Mouse (Mus musculus) forebrain, embryonic 12.5 days (tissue): ENCODE data around the gene Zfp598. TPM values are rescaled to one million over a fixed set of nuclear protein-coding genes. Genes with fewer than 3 reads are reported as not detected.
"Not testable (repeated sequence)": the region's sequence is repeated elsewhere in the genome, so short reads cannot be mapped to it uniquely, and the experiment has no call there.

ENCODE experiments used
- ATAC-seq: fragments of 200-750 bp; cut with Nextera tagmentation; 2 replicates; pipeline ENCODE4 v1.8.0; 2017; ENCODE audit warnings: moderate TSS enrichment; ENCODE audit not compliant: low FRiP score
- H3K27ac ChIP-seq: fragments of 300-500 bp; sonication (generic); 2 replicates; pipeline ENCODE4 v1.5.1; 2016; ENCODE audit warnings: mild to moderate bottlenecking
- H3K27me3 ChIP-seq: fragments of 300-500 bp; sonication (generic); 2 replicates; pipeline ENCODE4 v1.6.1; 2016; ENCODE audit warnings: mild to moderate bottlenecking
- H3K36me3 ChIP-seq: fragments of 300-500 bp; sonication (generic); replicated peaks from 2 replicates; pipeline ENCODE4 v1.6.1; 2016; ENCODE audit warnings: mild to moderate bottlenecking
- H3K4me1 ChIP-seq: fragments of 300-500 bp; sonication (generic); 2 replicates; pipeline ENCODE4 v1.6.1; 2016
- H3K4me2 ChIP-seq: fragments of 300-500 bp; sonication (generic); 2 replicates; pipeline ENCODE4 v1.6.1; 2016; ENCODE audit warnings: mild to moderate bottlenecking, moderate library complexity
- H3K4me3 ChIP-seq: fragments of 300-500 bp; sonication (generic); replicated peaks from 2 replicates; pipeline ENCODE4 v1.5.1; 2016; ENCODE audit warnings: mild to moderate bottlenecking
- H3K9ac ChIP-seq: fragments of 300-500 bp; sonication (generic); 2 replicates; pipeline ENCODE4 v1.6.1; 2016; ENCODE audit warnings: mild to moderate bottlenecking
- H3K9me3 ChIP-seq: fragments of 300-500 bp; sonication (generic); 2 replicates; pipeline ENCODE4 v1.6.1; 2016
- WGBS: fragments of 180-500 bp; shearing (Covaris S2); methylation state at CpG from one replicate; pipeline ENCODE4 v1.1.7; 2016; 5-methylcytosine and 5-hydroxymethylcytosine counted together
- polyA plus RNA-seq: library from polyadenylated mRNA; unstranded; fragments of >200 nt; fragmentation: Nextera tagmentation; extraction: Ambion mirVana; gene quantifications from 2 replicates; pipeline ENCODE4 v1.2.1, GENCODE M21; 2016

Gene Zfp598
- polyA plus RNA-seq, 1 experiment from 2014 or later, result 25.5 TPM

DNA sequence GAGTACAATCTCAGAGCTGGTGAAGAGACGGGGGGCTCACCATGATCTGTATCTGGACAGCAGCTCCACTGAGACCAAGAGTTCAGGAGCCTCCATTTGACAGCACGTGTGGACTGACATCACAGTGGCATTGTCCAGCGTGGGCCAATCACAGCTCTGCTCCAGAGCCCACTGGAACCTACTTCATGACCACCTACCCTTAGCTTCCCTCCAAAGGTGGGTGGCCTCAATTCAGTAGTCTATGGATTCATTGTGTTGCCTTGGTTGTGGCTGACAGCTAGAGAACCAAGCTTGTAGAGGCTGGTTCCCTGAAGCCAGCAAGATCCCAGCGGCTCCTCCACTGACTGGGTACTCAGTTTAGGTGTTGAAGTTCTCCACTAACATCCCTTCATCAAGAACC lies 48.5 kb downstream of the Zfp598 start, which contains the start of the genes Rnf151 and Rps2:
Rnf151 (minus strand) TSS at position 121 of the 400 bp plus-strand sequence.
Rps2 (plus strand) TSS at position 174 of the 400 bp plus-strand sequence.
- H3K9me3 ChIP-seq, result no peaks in the 10 kb centered on the region
- peak within 1 kb of the TSS; percentile 89; the same call in 1 of the 2 replicates for H3K9ac ChIP-seq
- peak within 1 kb of the TSS; percentile 70 for H3K4me2 ChIP-seq
- peaks cover 38% of the 10 kb centered on the region for H3K36me3 ChIP-seq
- peaks cover 34% of the 10 kb centered on the region for H3K4me1 ChIP-seq
- WGBS, result 81% methylated on average over 4 of the region's 4 CpGs
- H3K27me3 ChIP-seq, result no peaks in the 10 kb centered on the region
- H3K4me3 ChIP-seq, result peak within 1 kb of the TSS; percentile 87
- no peak for ATAC-seq
- no peak within 1 kb of the TSS for H3K27ac ChIP-seq

DNA sequence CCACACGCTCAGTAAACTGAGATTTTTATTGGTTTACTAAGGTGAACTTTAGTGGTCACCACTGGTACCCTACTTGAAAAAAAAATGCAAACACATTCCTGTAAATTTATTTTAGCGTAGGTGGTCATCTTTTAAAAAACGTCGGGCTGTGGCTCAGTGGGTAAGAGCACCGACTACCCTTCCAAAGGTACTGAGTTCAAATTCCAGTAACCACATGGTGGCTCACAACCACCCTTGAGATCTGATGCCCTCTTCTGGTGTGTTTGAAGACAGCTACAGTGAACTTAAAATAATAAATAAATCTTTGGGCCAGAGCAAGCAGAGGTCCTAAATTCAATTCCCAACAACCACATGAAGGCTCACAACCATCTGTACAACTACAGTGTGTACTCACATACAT lies 49.5 kb downstream of the Zfp598 start:
- H3K9me3 ChIP-seq, ATAC-seq, H3K27ac ChIP-seq, H3K27me3 ChIP-seq: not testable (repeated sequence)
- Histone ChIP-seq H3K4me2 (peak overlapping the region; percentile 70), H3K4me3 (peak overlapping the region; percentile 87), H3K9ac (peak overlapping the region; percentile 89), H3K36me3 (peaks cover 38% of the 10 kb centered on the region), H3K4me1 (peaks cover 43% of the 10 kb centered on the region)
- WGBS, result 72% methylated on average over 5 of the region's 5 CpGs

DNA sequence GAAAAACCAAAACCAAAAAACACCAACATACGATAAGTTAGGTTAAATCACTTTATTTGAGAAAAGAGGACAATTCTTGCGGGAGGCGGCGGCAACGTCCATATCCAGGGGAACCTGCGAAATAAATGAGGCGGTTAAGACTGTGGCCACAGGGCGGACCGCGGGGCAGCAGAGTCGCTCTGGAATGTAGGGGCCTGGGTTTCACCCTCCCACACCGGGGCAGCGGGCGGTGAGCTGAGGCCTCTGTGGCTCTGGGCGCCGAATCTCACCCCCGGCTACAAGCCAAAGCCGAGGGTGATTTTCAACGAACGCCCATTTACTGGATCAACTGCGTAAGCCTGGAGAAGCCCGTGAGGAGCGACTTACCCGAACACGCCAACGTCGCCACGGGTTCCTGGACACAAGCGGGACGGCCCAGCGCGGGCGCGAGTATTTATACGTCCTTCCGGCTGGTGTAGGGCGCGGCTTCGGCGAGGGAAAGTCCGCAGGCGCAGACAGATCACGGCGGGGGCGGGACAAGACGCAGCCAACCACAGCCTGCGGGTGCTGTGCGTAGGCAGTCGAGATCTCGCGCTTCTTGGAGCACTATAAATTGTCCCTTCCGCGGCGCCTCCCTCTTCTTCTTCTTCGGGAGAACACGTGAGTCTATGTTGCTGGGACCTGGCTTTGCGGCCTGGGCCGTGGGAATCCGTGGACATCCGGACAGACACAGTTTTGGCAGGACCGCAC lies 50.2 kb downstream of the Zfp598 start:
- H3K9ac ChIP-seq, result peak overlapping the region; percentile 89
- ATAC-seq, result peak; percentile 98
- WGBS, result under 1% methylated on average over 61 of the region's 61 CpGs
- H3K4me2 ChIP-seq, result peak overlapping the region; percentile 84
- H3K27ac ChIP-seq, result peak overlapping the region; percentile 90
- peaks cover 38% of the 10 kb centered on the region for H3K36me3 ChIP-seq
- H3K9me3 ChIP-seq, result no peaks in the 10 kb centered on the region
- peak overlapping the region; percentile 87 for H3K4me3 ChIP-seq
- H3K27me3 ChIP-seq, result no peaks in the 10 kb centered on the region
- peaks cover 46% of the 10 kb centered on the region for H3K4me1 ChIP-seq

DNA sequence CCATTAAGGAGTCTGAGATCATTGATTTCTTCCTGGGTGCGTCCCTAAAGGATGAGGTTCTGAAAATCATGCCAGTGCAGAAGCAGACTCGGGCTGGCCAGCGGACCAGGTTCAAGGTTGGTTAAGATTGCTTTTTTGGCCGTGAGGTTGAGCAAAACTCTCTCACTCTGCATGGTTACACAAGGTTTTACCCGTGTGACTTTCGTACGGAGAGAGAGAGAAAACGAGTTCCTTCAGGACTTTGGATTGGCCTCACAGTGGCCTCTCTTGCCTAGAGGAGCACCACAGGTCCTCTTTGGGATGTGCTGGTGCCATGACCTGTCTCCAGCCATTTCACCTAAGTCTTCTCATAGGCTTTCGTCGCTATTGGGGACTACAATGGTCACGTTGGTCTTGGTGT lies 51.1 kb downstream of the Zfp598 start:
- not testable (repeated sequence) for ATAC-seq, H3K27ac ChIP-seq, H3K27me3 ChIP-seq, H3K9me3 ChIP-seq
- Histone ChIP-seq H3K4me1 (peaks cover 46% of the 10 kb centered on the region), H3K4me2 (peak overlapping the region; percentile 84), H3K36me3 (peaks cover 37% of the 10 kb centered on the region), H3K9ac (peak overlapping the region; percentile 89), H3K4me3 (peak overlapping the region; percentile 87)
- WGBS, result 0% methylated on average over 11 of the region's 11 CpGs

DNA sequence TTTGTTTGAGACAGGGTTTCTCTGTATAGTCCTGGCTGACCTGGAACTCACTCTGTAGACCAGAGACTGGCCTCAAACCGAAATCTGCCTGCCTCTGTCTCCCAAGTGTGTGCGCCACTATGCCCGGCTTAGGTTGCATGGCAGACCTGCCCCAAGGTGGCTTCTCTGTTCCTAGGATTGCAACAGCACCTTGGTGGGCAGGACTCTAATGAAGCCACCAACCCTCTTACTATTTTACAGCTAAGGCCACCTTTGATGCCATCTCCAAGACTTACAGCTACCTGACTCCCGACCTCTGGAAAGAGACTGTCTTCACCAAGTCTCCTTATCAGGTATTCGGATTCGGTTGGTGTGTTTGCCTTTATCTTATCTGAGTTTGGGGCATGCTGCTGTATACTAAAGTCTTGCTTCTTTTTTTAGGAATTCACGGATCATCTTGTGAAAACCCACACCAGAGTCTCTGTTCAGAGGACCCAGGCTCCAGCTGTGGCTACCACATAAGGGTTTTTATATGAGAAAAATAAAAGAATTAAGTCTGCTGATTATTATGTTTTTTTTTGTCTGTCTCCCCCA lies 52.0 kb downstream of the Zfp598 start:
- H3K27me3 ChIP-seq, H3K9me3 ChIP-seq, ATAC-seq, H3K27ac ChIP-seq: not testable (repeated sequence)
- H3K4me1 ChIP-seq, result peaks cover 46% of the 10 kb centered on the region
- peak overlapping the region; percentile 84 for H3K4me2 ChIP-seq
- H3K36me3 ChIP-seq, result peaks cover 28% of the 10 kb centered on the region
- H3K4me3 ChIP-seq, result peak overlapping the region; percentile 87
- 65% methylated on average over 7 of the region's 7 CpGs for WGBS
- H3K9ac ChIP-seq, result peak overlapping the region; percentile 56

DNA sequence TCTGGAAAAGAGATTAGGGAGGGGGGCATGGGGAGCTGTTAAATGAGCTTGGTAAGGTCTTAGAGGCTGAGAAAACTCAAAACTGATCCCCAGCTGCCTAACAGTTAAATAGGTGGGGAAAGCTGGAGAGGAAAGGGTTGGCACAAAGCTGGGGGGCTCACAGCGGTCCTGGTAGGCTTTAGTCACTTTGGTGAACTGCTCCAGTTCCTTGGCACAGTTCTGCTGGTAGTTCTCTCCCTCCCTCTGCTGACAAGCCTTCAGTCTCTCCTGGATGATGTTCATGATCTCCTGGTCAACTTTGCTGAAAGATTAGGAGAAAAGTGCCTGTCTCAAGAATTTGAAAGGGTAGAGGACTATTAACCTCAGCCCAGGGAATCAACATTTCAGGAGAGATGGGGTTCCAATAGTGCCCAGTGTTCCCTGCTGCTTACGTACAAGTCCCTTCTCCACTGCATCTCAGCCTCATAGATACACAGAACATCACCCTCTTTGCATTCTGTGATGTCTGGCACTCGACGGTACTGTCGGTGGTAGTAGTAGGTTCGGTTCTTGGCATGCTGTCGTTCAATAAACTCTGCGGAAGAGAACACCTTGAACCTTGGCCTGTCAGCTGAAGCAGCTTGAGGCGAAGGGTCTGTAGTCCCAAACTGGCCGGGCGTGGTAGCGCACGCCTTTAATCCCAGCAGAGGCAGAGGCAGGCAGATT lies 52.9 kb downstream of the Zfp598 start:
- Histone ChIP-seq H3K4me2 (peak overlapping the region; percentile 17; the same call in 1 of the 2 replicates), H3K36me3 (peaks cover 27% of the 10 kb centered on the region), H3K4me1 (peaks cover 46% of the 10 kb centered on the region), H3K27me3 (peaks cover 1% of the 10 kb centered on the region; the same call in 1 of the 2 replicates), H3K27ac (no peak overlapping the region), H3K4me3 (peak overlapping the region; percentile 8; the same call in 1 of the 2 replicates), H3K9ac (peak overlapping the region; percentile 12; the same call in 1 of the 2 replicates), H3K9me3 (no peaks in the 10 kb centered on the region)
- ATAC-seq, result no peak
- WGBS, result 34% methylated on average over 13 of the region's 13 CpGs

DNA sequence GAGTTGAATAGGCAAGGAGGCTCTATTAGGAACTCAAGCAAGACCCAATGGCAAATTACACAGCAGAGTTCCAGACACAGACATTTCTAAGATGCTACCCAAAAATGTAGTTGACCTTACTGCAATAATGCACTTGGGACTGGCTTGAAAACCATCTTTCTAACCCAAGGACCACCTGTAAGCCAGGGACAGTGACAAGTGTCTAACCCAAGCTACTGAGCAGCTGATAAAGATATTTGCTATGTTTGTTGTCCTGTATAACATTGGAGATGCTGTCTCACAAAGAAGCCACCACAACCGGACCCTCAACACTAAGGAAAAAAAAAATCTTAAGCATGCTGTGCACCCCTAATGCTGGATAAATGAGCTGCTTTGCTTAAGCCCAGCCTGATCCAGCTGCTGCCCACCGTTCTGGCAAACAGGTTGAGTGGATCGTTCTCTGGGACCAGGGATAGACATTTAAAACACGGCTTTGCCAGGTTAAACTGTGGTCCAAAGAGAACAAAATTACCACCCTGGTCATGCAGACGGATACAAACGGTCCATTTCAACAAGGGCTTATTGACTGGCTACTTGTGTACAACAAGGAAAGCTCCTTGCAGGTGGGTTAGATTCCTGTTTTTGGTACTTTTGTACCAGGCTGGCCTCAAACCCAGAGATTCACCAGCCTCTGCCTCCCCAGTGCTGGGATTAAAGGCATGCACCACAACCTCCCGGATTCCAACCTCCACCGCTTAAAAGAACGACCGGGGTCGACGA lies 53.8 kb downstream of the Zfp598 start:
- no peaks in the 10 kb centered on the region for H3K9me3 ChIP-seq
- H3K4me3 ChIP-seq, result peak overlapping the region; percentile 73
- WGBS, result 3% methylated on average over 12 of the region's 12 CpGs
- peak overlapping the region; percentile 74 for H3K4me2 ChIP-seq
- H3K27me3 ChIP-seq, result peaks cover 6% of the 10 kb centered on the region; the same call in 1 of the 2 replicates
- H3K9ac ChIP-seq, result peak overlapping the region; percentile 87
- ATAC-seq, result no peak
- H3K36me3 ChIP-seq, result peaks cover 17% of the 10 kb centered on the region
- peaks cover 44% of the 10 kb centered on the region for H3K4me1 ChIP-seq
- H3K27ac ChIP-seq, result peak overlapping the region; percentile 72; the same call in 1 of the 2 replicates

DNA sequence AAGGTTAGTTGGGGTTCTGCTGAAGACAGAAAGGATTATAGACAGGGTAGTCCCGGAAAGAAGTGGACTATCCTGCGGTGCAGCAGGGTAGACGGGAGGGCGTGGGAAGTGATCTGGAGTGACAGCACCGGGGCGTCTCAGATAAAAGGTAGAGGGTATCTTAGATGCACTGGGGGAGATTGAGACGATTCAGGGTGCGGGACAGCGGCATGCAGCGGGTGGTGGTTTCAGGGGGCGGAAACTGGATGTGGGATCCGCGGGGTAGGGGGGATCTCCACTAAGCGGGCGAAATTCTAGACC lies 54.3 kb downstream of the Zfp598 start:
- peak overlapping the region; percentile 87 for H3K9ac ChIP-seq
- peaks cover 39% of the 10 kb centered on the region for H3K4me1 ChIP-seq
- ATAC-seq, result no peak
- H3K4me3 ChIP-seq, result peak overlapping the region; percentile 73
- under 1% methylated on average over 15 of the region's 15 CpGs for WGBS
- no peaks in the 10 kb centered on the region for H3K9me3 ChIP-seq
- H3K36me3 ChIP-seq, result peaks cover 16% of the 10 kb centered on the region
- peak overlapping the region; percentile 72 for H3K27ac ChIP-seq
- peak overlapping the region; percentile 74 for H3K4me2 ChIP-seq
- peaks cover 6% of the 10 kb centered on the region; the same call in 1 of the 2 replicates for H3K27me3 ChIP-seq

DNA sequence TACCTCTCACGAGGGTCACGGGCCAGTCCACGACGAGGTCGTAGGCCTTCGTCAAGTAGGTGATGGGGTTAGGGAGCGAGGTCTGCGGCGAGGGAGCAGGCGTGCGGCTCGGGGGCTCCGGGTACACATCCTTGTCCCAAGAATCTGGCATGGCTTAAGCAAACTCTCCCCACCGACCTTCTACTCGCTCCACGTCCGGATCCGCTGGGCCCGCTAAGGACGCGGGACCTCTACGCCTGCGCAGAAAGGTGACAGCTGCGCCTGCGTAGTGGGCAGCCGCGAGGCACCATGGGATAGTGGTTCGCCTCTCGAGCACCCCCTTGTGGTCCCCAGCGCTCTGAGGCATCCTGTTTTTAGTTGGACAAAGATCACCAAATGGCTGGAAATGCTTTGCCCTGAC lies 54.7 kb downstream of the Zfp598 start, which contains the start of gene Ndufb10:
Ndufb10 (minus strand) TSS at position 295 of the 400 bp plus-strand sequence.
- Histone ChIP-seq H3K27me3 (peaks cover 6% of the 10 kb centered on the region; the same call in 1 of the 2 replicates), H3K9me3 (no peaks in the 10 kb centered on the region), H3K4me1 (peaks cover 35% of the 10 kb centered on the region), H3K9ac (peak within 1 kb of the TSS; percentile 87), H3K4me3 (peak within 1 kb of the TSS; percentile 73), H3K27ac (peak within 1 kb of the TSS; percentile 72), H3K36me3 (peaks cover 16% of the 10 kb centered on the region), H3K4me2 (peak within 1 kb of the TSS; percentile 74)
- peak; percentile 79 for ATAC-seq
- under 1% methylated on average over 30 of the region's 30 CpGs for WGBS

DNA sequence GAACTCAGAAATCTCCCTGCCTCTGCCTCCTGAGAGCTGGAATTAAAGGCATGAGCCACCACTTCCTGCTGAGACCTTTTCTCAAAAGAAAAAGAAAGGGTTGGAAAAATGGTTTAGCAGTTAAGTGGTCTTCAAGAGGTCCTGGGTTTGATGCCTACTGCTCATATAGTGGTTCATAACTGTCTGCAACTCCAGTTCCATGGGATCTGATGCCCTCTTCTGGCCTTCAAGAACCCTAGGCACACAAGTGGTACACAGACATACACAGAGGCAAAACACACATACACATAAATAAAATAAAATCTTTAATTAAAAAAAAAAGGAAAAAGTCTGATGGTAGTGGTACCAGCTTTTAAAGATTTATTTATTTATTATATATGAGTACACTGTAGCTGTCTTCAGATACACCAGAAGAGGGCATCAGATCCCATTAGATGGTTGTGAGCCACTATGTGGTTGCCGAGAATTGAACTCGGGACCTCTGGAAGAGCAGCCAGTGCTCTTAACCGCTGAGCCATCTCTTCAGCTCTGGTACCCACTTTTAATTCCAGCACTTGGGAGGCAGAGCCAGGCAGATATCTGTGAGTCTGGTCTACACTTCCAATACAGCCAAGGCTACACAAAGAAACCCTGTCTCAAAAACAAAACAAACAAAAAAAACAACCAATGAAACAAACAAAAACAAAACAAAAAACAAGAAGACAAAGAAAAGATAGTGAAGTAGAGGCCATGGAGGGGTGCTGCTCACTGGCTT lies 56.3 kb downstream of the Zfp598 start:
- no peak overlapping the region for H3K9ac ChIP-seq
- peaks cover 10% of the 10 kb centered on the region; the same call in 1 of the 2 replicates for H3K27me3 ChIP-seq
- no peaks in the 10 kb centered on the region for H3K9me3 ChIP-seq
- 82% methylated on average over 3 of the region's 3 CpGs for WGBS
- H3K36me3 ChIP-seq, result peaks cover 16% of the 10 kb centered on the region
- H3K27ac ChIP-seq, result no peak overlapping the region
- peaks cover 31% of the 10 kb centered on the region for H3K4me1 ChIP-seq
- no peak for ATAC-seq
- no peak overlapping the region for H3K4me2 ChIP-seq
- H3K4me3 ChIP-seq, result no peak overlapping the region

DNA sequence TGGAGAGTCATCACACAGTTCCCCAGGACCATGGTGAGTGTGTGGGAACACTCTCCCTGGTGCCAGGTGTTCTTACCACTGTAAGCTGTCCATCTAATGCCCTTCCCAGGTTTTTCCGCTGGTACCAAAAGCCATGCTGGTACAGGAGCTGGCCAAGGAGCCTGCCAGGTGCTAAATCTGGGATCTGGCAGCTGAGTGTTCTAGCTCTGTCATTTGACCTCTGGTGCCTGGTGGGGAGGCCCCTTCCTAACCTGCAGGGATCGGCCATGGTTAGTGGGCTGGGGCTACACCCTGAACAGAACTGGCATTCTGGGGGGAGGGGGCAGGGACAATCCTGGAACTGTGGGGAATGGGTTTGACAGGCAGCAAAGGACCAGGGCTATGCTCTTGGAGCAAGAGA lies 58.1 kb downstream of the Zfp598 start, which contains the start of gene Rpl3l:
Rpl3l (plus strand) TSS at position 203 of the 400 bp plus-strand sequence.
- H3K9ac ChIP-seq, result no peak within 1 kb of the TSS
- WGBS, result 87% methylated on average over 2 of the region's 2 CpGs

More for the DNA sequence above, 58.1 kb downstream of the Zfp598 start, which contains the start of gene Rpl3l:
- Histone ChIP-seq H3K4me1 (peaks cover 16% of the 10 kb centered on the region), H3K4me2 (no peak within 1 kb of the TSS), H3K9me3 (no peaks in the 10 kb centered on the region), H3K27me3 (peaks cover 10% of the 10 kb centered on the region; the same call in 1 of the 2 replicates), H3K36me3 (0 out of 2 replicates have a peak, but pooled peaks cover under 1% of the 10 kb centered on the region), H3K4me3 (no peak within 1 kb of the TSS), H3K27ac (no peak within 1 kb of the TSS)
- ATAC-seq, result no peak
